Mouse (Mus musculus): ENCODE results near the gene Tescl. TPM values are rescaled to one million over a fixed set of nuclear protein-coding genes. Genes with fewer than 3 reads are reported as not detected.

The Tescl gene
- polyA plus RNA-seq, 1 experiment from 2014 or later, result not detected

DNA sequence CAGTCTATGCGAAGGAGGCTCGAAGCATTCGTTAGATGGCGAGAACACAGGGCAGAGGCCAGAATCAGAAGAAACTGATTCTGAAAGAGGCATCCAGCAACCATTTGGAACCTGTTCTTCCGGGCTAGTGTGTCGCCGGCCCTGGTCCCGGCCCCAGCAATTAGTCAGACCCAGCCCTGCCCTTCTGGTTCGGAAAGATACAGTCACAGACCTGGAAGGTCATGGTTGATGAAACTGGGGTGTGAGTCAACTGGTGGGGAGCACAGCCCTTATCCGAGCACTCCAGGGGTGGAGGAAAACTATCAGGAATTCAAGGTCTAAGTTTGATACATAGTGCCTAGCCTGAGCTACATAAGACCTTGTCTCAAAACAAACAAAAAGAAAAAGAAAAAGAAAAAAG is 22.3 kb upstream of the Tescl start:
- Histone ChIP-seq H3K27ac (no peak overlapping the region), H3K36me3 (no peaks in the 10 kb centered on the region), H3K4me3 (no peak overlapping the region), H3K9me3 (no peaks in the 10 kb centered on the region), H3K27me3 (replicated peaks) (no peaks in the 10 kb centered on the region), H3K4me2 (replicated peaks) (no peak overlapping the region), H3K4me1 (no peaks in the 10 kb centered on the region), H3K9ac (no peak overlapping the region)
- WGBS, result 79% methylated on average over 10 of the region's 10 CpGs
- no peak for ATAC-seq (ENCODE audit: low FRiP score, low read depth)

DNA sequence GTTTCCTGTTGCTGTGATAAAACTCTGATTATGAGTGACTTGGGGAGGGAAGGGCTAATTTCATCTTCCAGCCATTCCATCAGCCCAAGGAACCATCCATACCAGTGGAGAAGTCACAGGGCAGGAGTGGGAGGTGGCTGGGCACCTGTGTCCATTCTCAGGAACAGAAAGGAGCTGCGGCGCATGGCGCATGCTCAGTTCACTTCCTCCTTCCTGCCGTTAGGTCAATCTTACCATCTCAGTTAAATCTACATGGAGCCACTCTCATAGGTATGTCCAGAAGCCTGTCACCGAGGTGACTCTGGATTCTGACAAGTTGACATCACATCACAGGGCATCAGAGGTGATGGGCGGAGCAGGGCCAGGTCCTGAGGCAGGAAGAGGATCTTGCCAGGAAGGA is 21.9 kb upstream of the Tescl start:
- Histone ChIP-seq H3K4me2 (replicated peaks) (no peak overlapping the region), H3K9me3 (no peaks in the 10 kb centered on the region), H3K4me3 (no peak overlapping the region), H3K27ac (no peak overlapping the region), H3K36me3 (no peaks in the 10 kb centered on the region), H3K27me3 (replicated peaks) (no peaks in the 10 kb centered on the region), H3K4me1 (no peaks in the 10 kb centered on the region), H3K9ac (no peak overlapping the region)
- no peak for ATAC-seq (ENCODE audit: low FRiP score, low read depth)
- 85% methylated on average over 6 of the region's 6 CpGs for WGBS

DNA sequence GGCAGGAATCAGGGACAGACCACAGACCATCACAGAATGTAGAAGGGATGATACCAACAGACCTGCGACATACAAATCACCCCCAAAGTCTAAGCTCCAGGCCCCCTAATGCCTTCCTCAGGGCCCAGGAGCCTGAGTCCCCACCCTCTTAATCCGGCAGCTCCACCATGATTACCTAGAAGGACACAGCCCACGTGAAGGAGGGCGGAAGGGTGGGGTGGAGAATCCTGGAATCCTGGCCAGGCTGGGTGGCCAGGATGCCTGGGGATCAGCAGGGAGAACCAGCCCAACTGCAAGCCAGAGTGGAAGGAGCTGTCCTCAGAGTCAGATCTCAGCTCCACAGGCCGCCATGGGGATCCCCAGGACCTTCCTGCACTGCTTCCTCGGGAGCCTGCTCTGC is 15.2 kb upstream of the Tescl start, which contains the start of gene Lypd5:
Gene Lypd5, plus strand, starts transcription at position 301 of the 400 bp plus-strand sequence.
- H3K36me3 ChIP-seq, result no peaks in the 10 kb centered on the region
- WGBS, result 48% methylated on average over 6 of the region's 6 CpGs
- no peak for ATAC-seq (ENCODE audit: low FRiP score, low read depth)
- H3K9me3 ChIP-seq, result no peaks in the 10 kb centered on the region
- no peaks in the 10 kb centered on the region for H3K4me1 ChIP-seq
- no peak within 1 kb of the TSS for H3K4me2 ChIP-seq (replicated peaks)
- no peak within 1 kb of the TSS for H3K9ac ChIP-seq
- no peak within 1 kb of the TSS for H3K4me3 ChIP-seq
- H3K27ac ChIP-seq, result no peak within 1 kb of the TSS
- H3K27me3 ChIP-seq (replicated peaks), result 0 out of 2 replicates have a peak, but pooled peaks cover 4% of the 10 kb centered on the region

DNA sequence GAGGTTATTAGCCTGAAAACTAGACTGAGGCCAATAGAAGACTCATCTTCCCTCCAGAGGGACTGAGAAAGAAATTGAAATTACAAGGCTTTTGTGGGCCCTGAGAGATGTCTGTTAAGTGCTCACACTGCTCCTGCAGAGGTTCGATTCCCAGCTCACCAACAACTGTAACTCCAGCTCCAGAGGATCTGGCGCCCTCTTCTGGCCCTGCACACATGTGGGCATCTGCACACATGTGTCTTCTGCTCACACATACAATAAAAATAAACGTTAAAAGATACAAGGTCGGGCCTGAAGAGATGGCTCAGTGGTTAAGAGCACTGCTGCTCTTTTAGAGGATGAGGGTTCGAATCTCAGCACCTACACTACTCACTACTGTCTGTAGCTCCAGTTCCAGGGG is 12.7 kb upstream of the Tescl start:
- no peak for ATAC-seq (ENCODE audit: low FRiP score, low read depth)
- no peak overlapping the region for H3K4me3 ChIP-seq
- H3K27me3 ChIP-seq (replicated peaks), result 0 out of 2 replicates have a peak, but pooled peaks cover 4% of the 10 kb centered on the region
- H3K4me1 ChIP-seq, result no peaks in the 10 kb centered on the region
- no peak overlapping the region for H3K27ac ChIP-seq
- no peak overlapping the region for H3K4me2 ChIP-seq (replicated peaks)
- H3K9ac ChIP-seq, result no peak overlapping the region
- WGBS, result 67% methylated on average over 5 of the region's 5 CpGs
- no peaks in the 10 kb centered on the region for H3K9me3 ChIP-seq
- no peaks in the 10 kb centered on the region for H3K36me3 ChIP-seq

DNA sequence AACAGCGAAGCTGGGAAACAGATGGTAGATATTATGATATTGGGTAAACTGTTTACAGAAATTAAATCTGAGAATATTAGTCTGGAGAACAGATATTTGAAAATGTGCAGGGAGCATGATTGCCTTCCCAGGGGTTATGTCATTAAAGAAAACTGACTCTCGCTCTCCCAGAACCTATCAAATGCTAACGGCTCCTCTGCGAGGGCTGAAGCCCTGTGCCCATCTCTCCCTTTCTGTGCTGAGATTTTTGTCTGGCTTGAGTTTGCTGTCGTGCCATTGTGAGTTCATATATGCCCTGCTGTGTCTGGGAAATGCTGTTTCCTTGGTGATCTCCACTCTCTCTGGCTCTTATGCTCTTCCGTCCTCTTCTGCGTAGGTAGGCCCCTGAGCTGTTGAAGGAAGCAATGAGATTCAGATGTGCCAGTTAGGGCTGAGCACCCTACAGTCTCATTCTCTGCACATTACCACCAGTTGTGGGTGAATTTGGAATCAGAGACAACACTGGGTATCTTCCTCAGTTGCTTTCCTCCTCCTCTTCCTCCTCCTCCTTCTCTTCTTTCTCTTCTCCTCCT is 10.1 kb upstream of the Tescl start:
- WGBS, result 67% methylated on average over 7 of the region's 7 CpGs
- Histone ChIP-seq H3K4me3 (no peak overlapping the region), H3K4me2 (replicated peaks) (no peak overlapping the region), H3K27ac (no peak overlapping the region), H3K9ac (no peak overlapping the region), H3K36me3 (no peaks in the 10 kb centered on the region), H3K27me3 (replicated peaks) (0 out of 2 replicates have a peak, but pooled peaks cover under 1% of the 10 kb centered on the region), H3K4me1 (no peaks in the 10 kb centered on the region), H3K9me3 (no peaks in the 10 kb centered on the region)
- no peak for ATAC-seq (ENCODE audit: low FRiP score, low read depth)

DNA sequence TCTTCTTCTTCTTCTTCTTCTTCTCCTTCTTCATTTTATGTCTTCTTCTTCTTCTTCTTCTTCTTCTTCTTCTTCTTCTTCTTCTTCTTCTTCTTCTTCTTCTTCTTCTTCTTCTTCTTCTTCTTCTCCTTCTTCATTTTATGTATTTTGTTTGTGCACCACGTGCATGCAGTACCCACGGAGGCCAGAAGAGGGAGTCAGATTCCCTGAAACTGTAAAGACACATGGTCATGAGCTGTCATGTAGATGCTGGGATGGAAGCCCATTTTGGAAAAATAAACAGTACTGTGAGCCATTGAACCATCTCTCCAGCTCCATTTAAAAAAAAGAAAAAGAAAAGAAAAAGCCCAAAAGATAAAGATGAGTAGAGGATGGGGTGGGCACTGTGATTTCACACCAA is 4.5 kb upstream of the Tescl start:
- Histone ChIP-seq H3K27ac (no peak overlapping the region), H3K9me3 (no peaks in the 10 kb centered on the region), H3K4me2 (replicated peaks) (no peak overlapping the region), H3K4me1 (no peaks in the 10 kb centered on the region), H3K4me3 (no peak overlapping the region), H3K36me3 (no peaks in the 10 kb centered on the region), H3K9ac (no peak overlapping the region), H3K27me3 (replicated peaks) (0 out of 2 replicates have a peak, but pooled peaks cover 4% of the 10 kb centered on the region)
- no peak for ATAC-seq (ENCODE audit: low FRiP score, low read depth)
- 39% methylated on average over 2 of the region's 2 CpGs for whole genome bisulfite sequencing

DNA sequence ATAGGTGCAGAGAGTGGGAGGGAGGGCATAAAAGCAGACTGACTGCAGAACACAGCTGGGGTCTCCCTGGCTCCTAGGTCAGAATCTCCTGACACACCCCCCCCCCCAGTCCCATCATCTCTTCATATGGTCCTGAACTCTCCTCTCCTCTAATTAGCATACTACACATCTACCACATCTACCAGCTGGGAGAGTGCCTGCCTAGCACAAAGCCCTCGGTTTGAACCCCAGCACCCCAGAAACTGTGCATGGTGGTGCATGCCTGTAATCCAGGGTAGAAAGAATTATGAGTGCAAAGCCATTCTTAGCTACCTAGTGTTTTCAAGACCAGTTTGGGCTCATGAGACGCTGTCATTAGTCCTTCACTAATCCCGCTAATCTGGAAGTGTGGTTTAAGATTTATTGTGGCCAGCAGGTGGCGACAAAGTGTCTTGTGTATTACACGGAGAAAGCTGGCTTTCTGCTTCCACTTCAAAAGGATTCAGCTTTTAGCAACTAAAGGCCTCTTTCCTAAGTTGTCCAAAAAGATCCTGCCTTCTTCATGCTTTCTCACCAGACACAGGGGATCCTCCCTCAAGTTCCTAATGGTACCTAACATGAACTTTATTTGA is 2.1 kb upstream of the Tescl start:
- whole genome bisulfite sequencing, result 13% methylated on average over 5 of the region's 5 CpGs

DNA sequence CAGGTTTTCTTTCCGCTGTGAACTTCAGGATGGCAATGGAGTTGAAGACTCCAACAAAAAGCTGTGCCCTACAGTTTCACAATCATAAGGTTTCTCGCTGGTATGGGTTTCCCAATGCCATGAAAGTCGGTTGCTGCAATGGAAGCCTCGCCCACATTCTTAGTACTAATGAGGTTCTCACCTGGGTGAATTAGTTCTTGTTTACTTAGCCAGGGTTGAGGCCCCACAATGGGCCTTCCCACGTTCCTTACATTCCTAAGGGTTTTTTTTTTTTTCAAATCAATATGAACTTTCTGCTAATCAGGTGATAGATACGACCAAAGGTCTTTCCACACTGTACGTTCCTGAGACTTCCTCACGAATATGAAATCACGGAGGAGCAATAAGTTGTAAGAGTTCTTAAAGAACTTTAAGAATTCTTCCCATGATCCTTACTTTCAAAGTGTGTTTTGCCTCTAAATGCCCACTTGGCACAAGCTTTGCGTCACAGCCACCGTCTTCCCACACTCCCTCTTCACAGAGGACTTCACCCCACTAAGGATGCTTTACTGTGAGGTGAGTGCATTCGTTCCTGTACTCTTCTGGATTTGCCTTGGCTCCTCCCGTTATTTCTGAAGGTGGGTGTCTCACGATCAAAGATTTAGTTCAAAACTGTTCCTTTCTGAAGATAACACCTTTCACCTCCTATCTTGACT is 6.3 kb downstream of the Tescl start:
- no peak overlapping the region for H3K4me3 ChIP-seq
- 88% methylated on average over 14 of the region's 14 CpGs for WGBS

More for the DNA sequence above, 2.1 kb upstream of the Tescl start:
- Histone ChIP-seq H3K9me3 (no peaks in the 10 kb centered on the region), H3K9ac (no peak overlapping the region), H3K4me2 (replicated peaks) (no peak overlapping the region), H3K27me3 (replicated peaks) (0 out of 2 replicates have a peak, but pooled peaks cover 10% of the 10 kb centered on the region), H3K27ac (no peak overlapping the region), H3K36me3 (no peaks in the 10 kb centered on the region), H3K4me3 (no peak overlapping the region), H3K4me1 (no peaks in the 10 kb centered on the region)
- ATAC-seq (ENCODE audit: low FRiP score, low read depth), result no peak

DNA sequence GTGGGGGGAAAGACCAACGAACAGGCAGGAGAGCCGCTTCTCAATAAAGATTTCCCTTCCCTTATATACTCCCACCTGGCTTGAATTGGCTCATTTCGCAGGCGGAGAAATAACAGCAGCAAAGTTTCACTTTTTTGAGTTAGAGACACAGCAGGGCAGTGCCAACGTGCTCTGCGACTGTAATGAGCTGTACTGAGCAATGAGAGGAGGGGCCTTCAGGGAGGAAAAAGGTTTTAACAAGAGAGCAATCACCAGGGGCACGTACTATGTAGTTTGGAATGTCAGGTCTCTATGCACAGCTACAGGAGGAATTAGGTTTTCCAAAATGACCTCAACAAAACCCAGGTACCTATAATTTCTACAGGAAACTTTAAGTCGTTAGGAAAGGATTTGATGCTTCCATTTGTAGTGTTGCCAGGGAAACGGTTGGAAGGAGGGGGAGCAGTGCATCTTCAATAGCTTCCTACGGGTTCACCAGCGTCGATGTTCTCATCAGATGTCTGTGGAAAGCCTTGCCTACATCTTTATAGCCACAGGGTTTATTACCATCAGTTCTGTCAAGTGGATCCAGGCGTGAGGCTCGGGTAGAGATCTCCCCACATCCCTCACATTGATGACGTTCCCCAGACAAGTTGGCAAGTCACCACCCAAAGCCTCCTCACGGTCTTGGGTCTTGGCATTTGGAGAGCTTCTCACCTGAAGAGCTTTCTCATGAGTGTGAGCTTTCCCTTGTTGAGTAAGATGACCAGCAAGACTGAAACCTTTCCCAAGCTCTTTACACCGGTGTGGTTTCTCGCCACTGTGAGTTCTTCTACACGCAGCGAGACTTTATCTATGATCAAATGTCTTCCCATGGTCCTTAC is 7.2 kb downstream of the Tescl start:
- Histone ChIP-seq H3K4me2 (replicated peaks) (peak overlapping the region; percentile 59), H3K4me3 (no peak overlapping the region), H3K9ac (no peak overlapping the region), H3K27me3 (replicated peaks) (no peaks in the 10 kb centered on the region), H3K9me3 (no peaks in the 10 kb centered on the region), H3K36me3 (no peaks in the 10 kb centered on the region), H3K4me1 (peaks cover 3% of the 10 kb centered on the region; the same call in 1 of the 2 replicates), H3K27ac (no peak overlapping the region)
- 40% methylated on average over 20 of the region's 20 CpGs for WGBS
- peak; percentile 70 for ATAC-seq (ENCODE audit: low FRiP score, low read depth)

More for the DNA sequence above, 6.3 kb downstream of the Tescl start:
- H3K27me3 ChIP-seq (replicated peaks), result no peaks in the 10 kb centered on the region
- H3K36me3 ChIP-seq, result no peaks in the 10 kb centered on the region
- no peak overlapping the region for H3K27ac ChIP-seq
- H3K9ac ChIP-seq, result no peak overlapping the region
- no peak overlapping the region for H3K4me2 ChIP-seq (replicated peaks)
- H3K9me3 ChIP-seq, result no peaks in the 10 kb centered on the region
- H3K4me1 ChIP-seq, result peaks cover 3% of the 10 kb centered on the region; the same call in 1 of the 2 replicates
- ATAC-seq (ENCODE audit: low FRiP score, low read depth), result no peak

DNA sequence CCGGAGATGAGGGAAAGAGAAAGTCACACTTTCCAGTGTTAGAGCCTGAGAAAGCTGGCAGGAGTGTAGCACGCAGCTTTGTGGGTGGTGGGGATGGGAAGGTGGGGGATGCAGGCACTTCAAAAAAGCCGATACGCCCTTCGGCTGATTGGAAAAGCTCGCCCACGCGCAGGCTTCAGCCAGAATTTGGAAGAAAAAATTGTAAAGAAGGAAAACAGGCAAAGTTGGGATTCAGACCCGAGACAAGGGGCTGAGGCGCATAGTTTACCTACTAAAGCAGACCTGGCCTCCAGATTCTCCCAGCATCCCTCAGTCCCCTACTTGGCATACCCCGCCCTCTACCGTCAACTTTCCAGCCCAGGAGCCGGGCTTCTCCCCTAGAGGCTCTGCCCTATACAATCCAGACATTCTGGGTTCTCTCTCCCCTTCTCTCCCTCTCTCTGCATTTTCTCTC is 8.0 kb downstream of the Tescl start:
- Histone ChIP-seq H3K36me3 (no peaks in the 10 kb centered on the region), H3K9me3 (no peaks in the 10 kb centered on the region), H3K27me3 (replicated peaks) (no peaks in the 10 kb centered on the region), H3K27ac (no peak overlapping the region), H3K4me1 (peaks cover 3% of the 10 kb centered on the region; the same call in 1 of the 2 replicates), H3K4me3 (peak overlapping the region; percentile 33), H3K9ac (0 out of 2 replicates have a peak overlapping the region, but pooled peaks have one; percentile 27), H3K4me2 (replicated peaks) (peak overlapping the region; percentile 59)
- ATAC-seq (ENCODE audit: low FRiP score, low read depth), result peak; percentile 75
- 6% methylated on average over 13 of the region's 13 CpGs for WGBS

DNA sequence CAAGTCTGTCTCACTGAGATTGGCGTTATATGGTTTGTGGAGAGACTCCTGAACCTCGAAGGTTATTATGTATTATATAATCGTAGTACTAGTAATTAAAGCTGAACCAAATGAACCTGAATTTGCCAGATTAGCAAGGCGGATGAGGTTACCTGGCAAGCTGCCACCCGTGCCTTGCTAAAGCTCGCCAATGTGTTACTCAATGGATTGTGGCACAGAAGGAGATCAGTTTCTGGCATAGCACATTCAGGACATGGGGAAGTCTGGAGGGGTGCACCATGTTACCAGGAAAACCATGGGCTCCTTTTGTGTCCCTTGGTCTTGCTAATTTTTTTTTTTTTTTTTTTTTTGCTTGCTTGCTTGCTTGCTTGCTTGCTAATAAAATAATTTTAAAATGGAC is 8.5 kb downstream of the Tescl start:
- no peaks in the 10 kb centered on the region for H3K27me3 ChIP-seq (replicated peaks)
- peaks cover 3% of the 10 kb centered on the region; the same call in 1 of the 2 replicates for H3K4me1 ChIP-seq
- no peak overlapping the region for H3K9ac ChIP-seq
- H3K4me2 ChIP-seq (replicated peaks), result peak overlapping the region; percentile 59
- no peak overlapping the region for H3K4me3 ChIP-seq
- no peaks in the 10 kb centered on the region for H3K9me3 ChIP-seq
- H3K27ac ChIP-seq, result no peak overlapping the region
- ATAC-seq (ENCODE audit: low FRiP score, low read depth), result no peak
- 92% methylated on average over 6 of the region's 6 CpGs for WGBS
- no peaks in the 10 kb centered on the region for H3K36me3 ChIP-seq

All from neural tube, embryonic 12.5 days (tissue).